Mouse (Mus musculus) heart, embryonic 11.5 days (tissue): ENCODE measurements around the gene Sept6. TPM values are rescaled to one million over a fixed set of nuclear protein-coding genes. Genes with fewer than 3 reads are reported as not detected.
"Not testable (repeated sequence)": the region's sequence is repeated elsewhere in the genome, so short reads cannot be mapped to it uniquely, and the experiment has no call there.

Experiments used
- ATAC-seq: fragments of 200-750 bp; cut with Nextera tagmentation; replicated peaks from 2 replicates; pipeline ENCODE4 v1.8.0; 2017; ENCODE audit warnings: moderate library complexity; ENCODE audit not compliant: insufficient number of reproducible peaks, low FRiP score, low TSS enrichment
- H3K27ac ChIP-seq: fragments of 300-500 bp; sonication (generic); 2 replicates; pipeline ENCODE4 v1.5.1; 2014; ENCODE audit warnings: mild to moderate bottlenecking, low read depth, low read length
- H3K27me3 ChIP-seq: fragments of 300-500 bp; sonication (generic); 2 replicates; pipeline ENCODE4 v1.6.1; 2014; ENCODE audit warnings: mild to moderate bottlenecking, low read length, mixed read lengths; ENCODE audit not compliant: control insufficient read depth, insufficient read depth
- H3K36me3 ChIP-seq: fragments of 300-500 bp; sonication (generic); 2 replicates; pipeline ENCODE4 v1.6.1; 2014; ENCODE audit warnings: mild to moderate bottlenecking, low read length, moderate library complexity, mixed read lengths; ENCODE audit not compliant: control insufficient read depth, insufficient read depth
- H3K4me1 ChIP-seq: fragments of 300-500 bp; sonication (generic); 2 replicates; pipeline ENCODE4 v1.6.1; 2014; ENCODE audit warnings: low read length; ENCODE audit not compliant: control insufficient read depth, insufficient read depth
- H3K4me2 ChIP-seq: fragments of 300-500 bp; sonication (generic); 2 replicates; pipeline ENCODE4 v1.6.1; 2014; ENCODE audit warnings: mild to moderate bottlenecking, moderate library complexity
- H3K4me3 ChIP-seq: fragments of 300-500 bp; sonication (generic); 2 replicates; pipeline ENCODE4 v1.5.1; 2014; ENCODE audit warnings: low read depth, low read length
- H3K9ac ChIP-seq: fragments of 300-500 bp; sonication (generic); 2 replicates; pipeline ENCODE4 v1.6.1; 2014; ENCODE audit warnings: mild to moderate bottlenecking, low read depth, low read length, moderate library complexity
- H3K9me3 ChIP-seq: fragments of 300-500 bp; sonication (generic); replicated peaks from 2 replicates; pipeline ENCODE4 v1.6.1; 2016; ENCODE audit warnings: low read length; ENCODE audit not compliant: control insufficient read depth
- WGBS: fragments of 180-500 bp; shearing (Covaris S2); extraction: QIAGEN DNeasy Blood & Tissue Kit; methylation state at CpG from one replicate; pipeline ENCODE4 v1.1.7; 2014; ENCODE audit not compliant: insufficient replicate concordance; 5-methylcytosine and 5-hydroxymethylcytosine counted together
- polyA plus RNA-seq: library from polyadenylated mRNA; unstranded; fragments of >200 nt; fragmentation: Nextera tagmentation; extraction: Ambion mirVana; gene quantifications from 2 replicates; pipeline ENCODE4 v1.2.1, GENCODE M21; 2014

Sept6 gene
- polyA plus RNA-seq, 1 experiment from 2014 or later: 24.8 TPM

GRCm38 (mm10) chrX:36903115-36903768, 88.4 kb downstream of the Sept6 start:
- Histone ChIP-seq H3K4me2 (peak overlapping the region; percentile 65), H3K9me3 (no peaks in the 10 kb centered on the region), H3K4me3 (peak overlapping the region; percentile 55), H3K27ac (peak overlapping the region; percentile 64), H3K27me3 (no peaks in the 10 kb centered on the region), H3K4me1 (no peaks in the 10 kb centered on the region), H3K36me3 (no peaks in the 10 kb centered on the region), H3K9ac (peak overlapping the region; percentile 75)
- WGBS: 14% methylated on average over 32 of the region's 32 CpGs
- ATAC-seq: peak; percentile 92

- Histone ChIP-seq H3K4me3 (peak within 1 kb of the TSS; percentile 55), H3K36me3 (no peaks in the 10 kb centered on the region), H3K27ac (peak within 1 kb of the TSS; percentile 64), H3K9me3 (no peaks in the 10 kb centered on the region), H3K9ac (peak within 1 kb of the TSS; percentile 75), H3K4me1 (no peaks in the 10 kb centered on the region), H3K4me2 (peak within 1 kb of the TSS; percentile 65), H3K27me3 (no peaks in the 10 kb centered on the region)
- 19% methylated on average over 30 of the region's 47 CpGs for WGBS
- peak; percentile 49 for ATAC-seq
Observed at GRCm38 (mm10) chrX:36902321-36903114, 89.1 kb downstream of the Sept6 start, which contains the start of gene Nkrf. Gene Nkrf, minus strand, starts transcription at chrX:36902899.

GRCm38 (mm10) chrX:36901655-36902054, 89.9 kb downstream of the Sept6 start:
- no peak overlapping the region for H3K27ac ChIP-seq
- H3K4me1 ChIP-seq: no peaks in the 10 kb centered on the region
- H3K4me3 ChIP-seq: peak overlapping the region; percentile 55; the same call in 1 of the 2 replicates
- WGBS: 46% methylated on average over 3 of the region's 3 CpGs
- no peaks in the 10 kb centered on the region for H3K27me3 ChIP-seq
- no peak overlapping the region for H3K9ac ChIP-seq
- ATAC-seq: no peak
- no peaks in the 10 kb centered on the region for H3K36me3 ChIP-seq
- H3K9me3 ChIP-seq: no peaks in the 10 kb centered on the region
- H3K4me2 ChIP-seq: peak overlapping the region; percentile 65

- 44% methylated on average over 1 of the region's 1 CpGs for WGBS
- H3K4me2 ChIP-seq, H3K4me3 ChIP-seq, H3K9ac ChIP-seq, H3K4me1 ChIP-seq, ATAC-seq, H3K9me3 ChIP-seq, H3K36me3 ChIP-seq, H3K27ac ChIP-seq, H3K27me3 ChIP-seq: not testable (repeated sequence)
Observed at GRCm38 (mm10) chrX:36898931-36899330, 92.7 kb downstream of the Sept6 start.

GRCm38 (mm10) chrX:36884719-36885118, 106.9 kb downstream of the Sept6 start:
- Histone ChIP-seq H3K9me3 (no peaks in the 10 kb centered on the region), H3K4me3 (no peak overlapping the region), H3K27me3 (no peaks in the 10 kb centered on the region), H3K4me2 (no peak overlapping the region), H3K36me3 (0 out of 2 replicates have a peak, but pooled peaks cover 4% of the 10 kb centered on the region), H3K9ac (no peak overlapping the region), H3K4me1 (no peaks in the 10 kb centered on the region), H3K27ac (no peak overlapping the region)
- ATAC-seq: no peak
- 92% methylated on average over 1 of the region's 1 CpGs for WGBS

GRCm38 (mm10) chrX:36874704-36875128, 116.9 kb downstream of the Sept6 start:
- peak; percentile 7; the same call in 1 of the 2 replicates for ATAC-seq
- no peaks in the 10 kb centered on the region for H3K4me1 ChIP-seq
- 8% methylated on average over 36 of the region's 36 CpGs for WGBS
- peak overlapping the region; percentile 69 for H3K4me3 ChIP-seq
- no peaks in the 10 kb centered on the region for H3K27me3 ChIP-seq
- H3K36me3 ChIP-seq: no peaks in the 10 kb centered on the region
- H3K9ac ChIP-seq: peak overlapping the region; percentile 79
- H3K4me2 ChIP-seq: peak overlapping the region; percentile 67
- H3K9me3 ChIP-seq: no peaks in the 10 kb centered on the region
- peak overlapping the region; percentile 70 for H3K27ac ChIP-seq

- peak; percentile 92 for ATAC-seq
Observed at GRCm38 (mm10) chrX:36874178-36874696, 117.4 kb downstream of the Sept6 start.

GRCm38 (mm10) chrX:36873765-36874164, 117.8 kb downstream of the Sept6 start, which contains the start of the genes Ube2a and C330007P06Rik:
Gene Ube2a, plus strand, starts transcription at chrX:36873900.
Gene C330007P06Rik, minus strand, starts transcription at chrX:36874111.
- peak within 1 kb of the TSS; percentile 70 for H3K27ac ChIP-seq
- 21% methylated on average over 8 of the region's 8 CpGs for WGBS
- no peaks in the 10 kb centered on the region for H3K4me1 ChIP-seq
- no peaks in the 10 kb centered on the region for H3K27me3 ChIP-seq
- no peaks in the 10 kb centered on the region for H3K36me3 ChIP-seq
- peak within 1 kb of the TSS; percentile 67 for H3K4me2 ChIP-seq
- ATAC-seq: peak; percentile 22; the same call in 1 of the 2 replicates
- H3K9ac ChIP-seq: peak within 1 kb of the TSS; percentile 79
- peak within 1 kb of the TSS; percentile 69 for H3K4me3 ChIP-seq
- H3K9me3 ChIP-seq: no peaks in the 10 kb centered on the region

More at GRCm38 (mm10) chrX:36874178-36874696, 117.4 kb downstream of the Sept6 start:
- H3K27me3 ChIP-seq: no peaks in the 10 kb centered on the region
- H3K9ac ChIP-seq: peak overlapping the region; percentile 79
- no peaks in the 10 kb centered on the region for H3K4me1 ChIP-seq
- H3K9me3 ChIP-seq: no peaks in the 10 kb centered on the region
- no peaks in the 10 kb centered on the region for H3K36me3 ChIP-seq
- 10% methylated on average over 55 of the region's 57 CpGs for WGBS
- H3K27ac ChIP-seq: peak overlapping the region; percentile 70
- H3K4me2 ChIP-seq: peak overlapping the region; percentile 67
- H3K4me3 ChIP-seq: peak overlapping the region; percentile 69
